Mouse (Mus musculus) adrenal gland, postnatal 10 days (tissue): ENCODE data around the gene Hspa1a. TPM values are rescaled to one million over a fixed set of nuclear protein-coding genes. Genes with fewer than 3 reads are reported as not detected.
A peak's percentile ranks its signal among the peaks of the same experiment; 100 is the strongest.
"Not testable (repeated sequence)": the region's sequence is repeated elsewhere in the genome, so short reads cannot be mapped to it uniquely, and the experiment has no call there.

Experiments used
- DNase-seq: peaks from one replicate; pipeline ENCODE4 v3.0.0; 2021; ENCODE audit warnings: mixed read lengths
- total RNA-seq, 2 experiments: library from RNA; stranded (reverse); gene quantifications; 2 replicates each; pipeline ENCODE4 v1.2.3; 2021

Hspa1a gene
- total RNA-seq, 2 experiments from 2014 or later = 7.3 to 13.6 TPM

DNA sequence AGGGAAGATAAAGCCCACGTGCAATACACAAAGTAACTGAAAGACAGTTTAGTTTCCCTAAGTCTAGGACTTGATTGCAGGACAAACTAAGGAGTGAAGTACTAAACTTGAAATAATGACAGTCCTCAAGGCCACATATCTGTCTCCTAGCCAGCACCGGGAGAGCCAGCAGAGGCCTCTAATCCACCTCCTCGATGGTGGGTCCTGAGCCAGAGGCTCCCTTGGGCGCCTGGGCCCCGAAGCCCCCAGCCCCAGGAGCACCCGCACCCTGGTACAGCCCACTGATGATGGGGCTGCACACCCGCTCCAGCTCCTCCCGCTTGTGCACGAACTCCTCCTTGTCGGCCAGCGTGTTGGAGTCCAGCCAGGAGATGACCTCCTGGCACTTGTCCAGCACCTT lies 2.1 kb downstream of the Hspa1a start, which contains the start of gene Gm20481:
Gene Gm20481, plus strand, starts transcription at position 91 of the 400 bp plus-strand sequence.
- not testable (repeated sequence) for DNase-seq

DNA sequence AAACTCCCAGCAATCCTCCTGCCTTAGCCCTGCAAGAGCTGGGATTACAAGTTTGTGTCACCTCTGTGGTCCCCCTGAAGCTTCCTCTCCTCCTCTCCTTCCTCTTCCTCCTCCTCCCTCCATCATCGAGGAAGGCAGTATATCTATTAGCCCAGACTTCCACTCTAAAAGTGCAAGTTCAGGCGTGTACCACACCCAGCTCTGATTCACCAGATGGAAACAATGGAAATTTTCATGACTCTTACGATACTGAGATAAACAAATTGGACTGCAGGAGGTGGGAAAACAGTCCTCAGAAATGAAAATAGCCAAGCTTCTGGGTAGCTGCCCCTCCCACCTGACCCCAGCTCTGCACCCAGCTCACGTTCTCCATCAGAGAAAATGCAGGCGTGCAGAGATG lies 6.3 kb downstream of the Hspa1a start:
- DNase-seq = no peak

DNA sequence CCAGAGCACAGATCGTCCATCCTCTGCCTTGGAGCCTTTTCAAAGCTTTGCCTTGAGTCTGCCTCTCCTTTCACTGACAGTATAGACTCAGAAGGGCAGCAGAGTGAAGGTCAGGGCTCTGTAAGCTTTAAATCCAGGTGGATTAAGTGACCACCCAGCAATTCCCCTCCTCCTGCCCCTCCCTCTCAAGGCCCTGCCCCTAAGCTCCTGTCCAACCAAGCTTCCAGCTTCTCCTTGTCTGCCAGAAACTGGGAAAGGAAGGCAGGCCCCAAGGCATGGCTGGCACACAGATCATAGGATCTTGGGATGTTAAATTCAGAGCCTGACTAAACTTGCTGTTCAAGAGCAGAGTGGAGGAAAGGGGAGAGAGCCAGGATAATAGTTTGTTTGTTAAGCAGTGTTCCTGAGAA lies 7.3 kb downstream of the Hspa1a start:
- no peak for DNase-seq

DNA sequence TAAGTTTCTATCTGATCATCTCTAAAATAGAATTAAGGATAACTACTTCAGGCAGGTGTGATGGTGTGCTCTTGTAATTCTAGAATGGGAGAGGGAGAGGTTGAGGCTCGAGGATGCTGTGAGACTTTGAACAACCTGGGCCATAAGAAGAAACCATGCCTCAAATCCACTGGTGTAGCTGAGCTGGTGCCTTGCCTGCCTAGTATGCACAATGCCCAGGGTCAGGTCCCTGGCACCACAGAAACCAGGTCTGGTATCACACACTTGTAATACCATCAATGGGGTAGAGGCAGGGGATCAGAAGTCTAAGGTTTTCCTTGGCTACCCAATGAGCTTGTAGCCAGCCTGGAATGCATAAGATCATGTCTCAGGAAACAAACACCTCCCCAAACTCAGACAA lies 9.1 kb downstream of the Hspa1a start:
- no peak for DNase-seq

DNA sequence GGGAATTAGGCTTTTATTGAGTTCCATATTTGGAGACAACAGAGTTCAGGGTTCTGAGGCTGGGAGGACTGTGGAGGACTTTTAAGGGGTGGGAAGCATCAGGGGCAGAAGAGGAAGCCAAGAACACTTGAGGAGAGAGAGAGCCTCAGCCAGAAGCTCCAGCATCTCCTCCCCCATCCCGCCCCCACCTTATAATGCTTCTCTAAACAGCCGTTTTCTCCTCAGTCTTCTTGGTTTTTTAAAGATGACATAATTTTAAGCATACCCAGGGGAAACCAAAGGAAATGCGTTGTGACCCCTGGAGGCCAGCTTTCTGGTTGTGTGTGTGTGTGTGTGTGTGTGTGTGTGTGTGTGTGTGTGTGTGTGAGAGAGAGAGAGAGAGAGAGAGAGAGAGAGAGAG lies 9.8 kb downstream of the Hspa1a start:
- no peak for DNase-seq

DNA sequence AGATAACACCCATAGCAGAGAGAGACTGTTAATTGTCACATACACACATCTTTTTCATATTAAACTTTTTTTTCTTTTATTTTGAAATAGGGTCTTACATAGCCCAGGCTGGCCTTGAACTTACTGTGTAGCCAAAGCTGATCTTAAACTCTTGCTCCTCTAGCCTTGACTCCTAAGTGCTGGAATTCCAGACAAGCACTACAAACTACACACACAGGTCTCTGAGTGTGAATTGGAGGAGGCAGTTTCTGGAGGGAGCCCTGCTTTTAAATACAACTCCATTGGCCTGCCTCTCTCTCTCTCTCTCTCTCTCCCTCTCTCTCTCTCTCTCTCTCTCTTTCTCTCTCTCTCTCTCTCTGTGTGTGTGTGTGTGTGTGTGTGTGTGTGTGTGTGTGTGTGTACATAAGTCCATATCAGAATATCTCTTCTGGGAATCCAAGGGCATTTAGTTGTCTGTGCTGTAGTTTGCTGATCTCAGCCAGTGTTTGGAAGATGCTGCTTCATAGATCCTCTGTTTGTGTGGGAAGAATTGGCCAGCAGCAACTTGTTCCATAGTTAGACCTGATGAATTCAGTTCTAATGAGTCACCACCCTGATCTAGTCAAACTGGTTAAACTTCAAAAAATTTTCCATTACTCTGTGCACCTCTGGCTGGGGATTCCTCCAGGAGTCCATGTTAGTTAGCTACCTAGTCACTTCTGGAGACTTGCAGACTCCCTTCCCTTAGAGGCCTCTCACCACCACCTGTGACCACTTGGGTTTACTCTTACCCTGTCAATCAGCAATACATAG lies 11.1 kb downstream of the Hspa1a start:
- DNase-seq = no peak

DNA sequence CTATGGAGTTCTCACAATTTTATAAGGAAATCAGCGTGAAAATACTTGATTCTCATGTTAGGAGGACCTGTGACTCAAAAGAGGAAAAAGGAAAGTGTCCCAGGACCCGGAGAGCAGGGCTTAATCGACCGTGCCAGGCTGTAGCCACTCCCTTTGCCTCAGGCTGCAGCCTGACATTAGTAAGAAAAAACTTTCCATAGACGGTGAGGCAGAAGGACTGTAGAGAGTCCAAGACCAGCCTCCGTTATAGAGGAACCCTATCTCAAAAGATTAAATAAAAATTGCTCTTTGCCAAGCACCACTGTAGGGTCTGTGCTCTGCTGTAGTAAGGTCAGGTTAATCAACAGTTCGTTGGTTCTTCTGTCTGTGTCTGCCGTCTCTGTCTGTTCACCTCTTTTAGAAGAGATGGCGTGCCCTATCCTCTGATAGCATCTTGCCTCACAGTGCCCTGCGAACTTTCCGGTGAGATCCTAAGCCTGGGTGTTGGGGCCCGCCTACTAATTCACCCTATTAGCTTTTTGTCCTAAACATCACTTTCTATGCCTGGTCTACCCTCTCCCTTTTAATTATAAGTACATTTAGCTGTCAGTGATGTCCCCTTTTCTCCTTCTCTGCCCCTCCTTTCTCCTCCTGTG lies 12.0 kb downstream of the Hspa1a start:
- peak; percentile 53 for DNase-seq

DNA sequence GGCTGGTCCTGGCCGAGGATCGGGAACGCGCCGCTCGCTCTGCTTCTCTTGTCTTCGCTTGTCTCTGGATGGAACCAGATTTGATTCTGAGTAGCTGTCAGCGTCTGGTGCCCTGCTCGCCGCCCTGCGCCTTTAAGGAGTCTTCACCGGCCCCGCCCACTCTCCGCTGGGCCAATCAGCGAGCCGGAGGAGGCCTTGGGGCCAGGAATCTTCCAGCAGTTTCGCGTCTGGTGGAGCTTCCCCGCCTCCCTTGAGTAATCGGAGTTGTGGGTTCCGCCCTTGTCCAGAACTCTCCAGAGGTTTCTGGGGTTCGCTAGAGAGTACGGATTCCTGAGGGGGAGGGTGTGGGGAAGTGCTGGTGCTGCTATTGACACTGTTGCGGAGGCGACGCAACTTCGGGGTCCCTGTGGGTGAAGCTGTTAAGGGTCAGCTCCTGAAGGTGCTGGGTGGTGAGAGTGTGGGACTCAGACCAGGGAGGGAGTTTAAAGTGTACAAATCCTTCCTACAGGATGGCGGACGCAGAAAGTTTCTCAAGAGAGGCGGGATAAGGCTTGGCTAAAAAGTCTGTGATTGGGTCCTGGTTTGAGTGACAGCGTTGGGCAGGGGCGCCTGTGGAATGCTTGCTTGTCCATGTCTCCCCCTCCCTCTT lies 12.7 kb downstream of the Hspa1a start, which contains the start of gene Hspa1b:
Gene Hspa1b, minus strand, starts transcription at position 109 of the 649 bp plus-strand sequence.
- peak; percentile 87 for DNase-seq

DNA sequence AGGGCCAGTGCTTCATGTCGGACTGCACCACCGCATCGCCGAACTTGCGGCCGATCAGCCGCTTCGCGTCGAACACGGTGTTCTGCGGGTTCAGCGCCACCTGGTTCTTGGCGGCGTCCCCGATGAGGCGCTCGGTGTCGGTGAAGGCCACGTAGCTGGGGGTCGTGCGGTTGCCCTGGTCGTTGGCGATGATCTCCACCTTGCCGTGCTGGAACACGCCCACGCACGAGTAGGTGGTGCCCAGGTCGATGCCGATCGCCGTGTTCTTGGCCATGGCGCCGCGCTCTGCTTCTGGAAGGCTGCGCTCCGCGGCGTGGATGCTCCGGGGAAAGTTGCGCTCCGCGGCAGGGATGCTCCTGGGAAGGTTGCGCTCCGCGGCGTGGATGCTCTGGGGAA lies 13.2 kb downstream of the Hspa1a start:
- not testable (repeated sequence) for DNase-seq

DNA sequence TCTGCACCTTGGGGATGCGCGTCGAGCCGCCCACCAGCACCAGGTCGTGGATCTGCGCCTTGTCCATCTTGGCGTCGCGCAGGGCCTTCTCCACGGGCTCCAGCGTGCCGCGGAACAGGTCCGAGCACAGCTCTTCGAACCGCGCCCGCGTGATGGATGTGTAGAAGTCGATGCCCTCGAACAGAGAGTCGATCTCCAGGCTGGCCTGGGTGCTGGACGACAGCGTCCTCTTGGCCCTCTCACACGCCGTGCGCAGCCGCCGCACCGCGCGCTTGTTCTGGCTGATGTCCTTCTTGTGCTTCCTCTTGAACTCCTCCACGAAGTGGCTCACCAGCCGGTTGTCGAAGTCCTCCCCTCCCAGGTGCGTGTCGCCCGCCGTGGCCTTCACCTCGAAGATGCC lies 14.0 kb downstream of the Hspa1a start:
- DNase-seq = not testable (repeated sequence)

DNA sequence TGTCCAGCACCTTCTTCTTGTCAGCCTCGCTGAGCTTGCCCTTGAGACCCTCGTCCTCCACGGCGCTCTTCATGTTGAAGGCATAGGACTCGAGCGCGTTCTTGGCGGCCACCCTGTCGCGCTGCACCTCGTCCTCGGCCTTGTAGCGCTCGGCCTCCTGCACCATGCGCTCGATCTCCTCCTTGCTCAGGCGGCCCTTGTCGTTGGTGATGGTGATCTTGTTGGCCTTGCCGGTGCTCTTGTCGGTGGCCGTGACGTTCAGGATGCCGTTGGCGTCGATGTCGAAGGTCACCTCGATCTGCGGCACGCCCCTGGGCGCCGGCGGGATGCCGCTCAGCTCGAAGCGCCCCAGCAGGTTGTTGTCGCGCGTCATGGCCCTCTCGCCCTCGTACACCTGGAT lies 14.7 kb downstream of the Hspa1a start:
- DNase-seq = not testable (repeated sequence)

DNA sequence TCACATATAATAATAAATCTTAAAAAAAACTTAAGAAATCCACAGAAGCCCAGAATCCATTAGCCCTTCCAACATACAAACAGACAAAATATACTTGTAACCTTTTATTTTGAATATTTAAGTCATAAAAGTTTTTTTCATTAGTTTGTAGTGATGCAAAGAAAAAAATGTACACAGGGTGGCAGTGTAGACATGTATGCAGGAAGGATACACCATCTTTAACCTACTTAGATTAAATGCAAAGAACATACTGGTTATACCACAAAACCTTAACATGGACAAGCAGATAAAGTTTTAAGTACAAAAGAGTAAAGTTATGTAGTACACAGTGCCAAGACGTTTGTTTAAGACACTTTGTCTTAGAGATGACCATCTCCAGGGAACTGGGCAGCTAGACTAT lies 15.6 kb downstream of the Hspa1a start:
- no peak for DNase-seq

DNA sequence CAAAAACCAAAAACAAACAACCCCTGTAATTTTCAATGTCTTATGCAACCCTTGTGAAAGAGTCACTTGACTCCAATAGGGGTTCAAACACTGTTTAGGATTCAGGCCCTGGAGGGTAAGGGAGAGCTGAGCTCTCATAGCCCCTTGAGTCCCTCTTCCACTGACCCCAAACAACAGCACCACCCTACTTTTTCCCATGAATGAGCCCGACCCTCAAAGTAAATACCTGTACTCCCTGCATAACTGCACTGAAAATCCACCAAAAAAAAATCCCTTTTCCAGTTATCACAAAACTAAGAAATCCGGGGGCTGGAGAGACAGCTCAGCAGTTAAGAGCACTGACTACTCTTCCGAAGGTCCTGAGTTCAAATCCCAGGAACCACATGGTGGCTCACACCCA lies 16.1 kb downstream of the Hspa1a start:
- DNase-seq = no peak

DNA sequence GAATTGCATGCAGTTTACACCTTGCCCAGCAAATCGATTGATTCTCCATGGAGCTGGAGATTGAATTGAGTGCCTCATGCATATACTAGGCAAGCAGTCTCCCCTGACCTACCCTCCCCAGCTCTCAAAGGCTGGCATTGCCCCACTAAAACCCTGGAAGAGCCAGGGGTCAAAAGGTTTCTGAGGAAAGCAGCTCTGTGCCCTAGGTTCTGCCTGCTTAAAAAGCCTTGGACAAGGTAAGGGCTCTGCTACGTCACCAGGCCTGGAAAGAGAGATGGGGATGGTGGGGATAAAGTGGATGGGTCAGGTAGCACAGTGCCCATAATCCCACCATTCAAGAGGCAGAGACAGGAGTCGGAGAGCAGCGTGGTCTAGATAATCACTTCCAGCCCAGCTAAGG lies 17.1 kb downstream of the Hspa1a start:
- no peak for DNase-seq

DNA sequence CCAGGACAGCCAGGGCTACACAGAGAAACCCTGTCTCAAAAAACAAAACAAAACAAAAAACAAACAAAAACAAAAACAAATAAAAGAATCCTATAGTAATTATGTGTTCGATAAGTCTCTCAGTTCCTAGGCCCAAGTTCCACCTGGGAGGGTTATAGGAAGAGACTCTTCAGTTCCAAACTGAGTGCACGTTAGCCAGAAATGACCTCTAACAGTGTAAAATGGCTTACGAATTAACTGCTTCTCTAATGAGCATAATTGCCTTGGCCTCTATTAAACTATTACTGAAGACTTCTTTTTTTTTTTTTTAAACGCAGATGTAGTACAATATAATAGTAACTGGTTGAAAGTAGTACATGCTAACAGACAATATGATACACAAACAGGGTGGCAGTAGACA lies 18.1 kb downstream of the Hspa1a start:
- no peak for DNase-seq

DNA sequence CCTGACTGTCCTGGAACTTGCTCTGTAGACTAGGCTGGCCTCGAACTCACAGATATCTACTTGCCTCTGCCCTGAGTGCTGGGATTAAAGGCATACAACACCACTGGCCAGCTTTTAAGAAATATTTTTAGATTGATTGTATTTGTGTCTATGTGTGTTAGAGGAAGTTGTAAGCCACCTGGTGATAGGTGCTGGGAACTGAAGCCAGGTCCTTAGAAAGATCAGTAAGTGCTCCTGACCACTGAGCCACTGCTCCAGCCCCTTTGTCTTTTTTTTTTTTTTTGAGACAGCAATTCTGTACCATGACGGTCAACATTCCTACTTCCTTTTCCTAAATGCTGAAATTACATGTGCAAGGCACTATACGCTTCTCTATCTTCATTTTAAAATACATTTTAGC lies 18.7 kb downstream of the Hspa1a start:
- DNase-seq = no peak

DNA sequence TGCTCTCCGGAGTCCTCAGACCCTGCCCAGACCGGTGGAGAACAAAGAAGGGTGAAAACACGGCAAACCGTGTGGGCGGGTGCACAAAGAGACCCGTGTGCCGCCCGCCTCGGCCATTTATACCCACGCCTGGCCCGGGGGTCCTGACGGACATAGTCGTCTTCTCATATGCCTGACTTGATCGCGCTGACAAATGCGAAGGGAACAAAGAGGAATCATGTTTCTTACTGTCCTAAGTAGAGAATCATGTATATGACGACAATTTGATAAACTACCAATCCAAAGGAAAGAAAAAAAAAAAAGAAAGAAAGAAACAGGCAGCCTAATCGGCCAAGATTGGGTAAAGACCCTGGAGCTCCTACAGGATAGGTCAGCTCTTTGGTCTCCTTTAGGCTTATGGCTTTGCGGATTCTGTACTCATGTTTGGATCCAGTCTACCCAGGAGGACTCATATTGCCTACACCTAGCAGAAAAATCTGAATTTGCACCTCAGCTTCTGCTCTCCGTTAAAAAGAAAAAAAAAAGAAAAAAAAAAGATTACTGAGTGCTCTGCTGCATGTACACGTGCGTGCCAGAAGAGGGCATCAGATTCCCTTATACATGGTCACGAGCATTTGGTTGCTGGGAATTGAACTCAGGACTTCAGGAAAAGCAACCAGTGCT lies 19.4 kb downstream of the Hspa1a start:
- peak; percentile 88 for DNase-seq

DNA sequence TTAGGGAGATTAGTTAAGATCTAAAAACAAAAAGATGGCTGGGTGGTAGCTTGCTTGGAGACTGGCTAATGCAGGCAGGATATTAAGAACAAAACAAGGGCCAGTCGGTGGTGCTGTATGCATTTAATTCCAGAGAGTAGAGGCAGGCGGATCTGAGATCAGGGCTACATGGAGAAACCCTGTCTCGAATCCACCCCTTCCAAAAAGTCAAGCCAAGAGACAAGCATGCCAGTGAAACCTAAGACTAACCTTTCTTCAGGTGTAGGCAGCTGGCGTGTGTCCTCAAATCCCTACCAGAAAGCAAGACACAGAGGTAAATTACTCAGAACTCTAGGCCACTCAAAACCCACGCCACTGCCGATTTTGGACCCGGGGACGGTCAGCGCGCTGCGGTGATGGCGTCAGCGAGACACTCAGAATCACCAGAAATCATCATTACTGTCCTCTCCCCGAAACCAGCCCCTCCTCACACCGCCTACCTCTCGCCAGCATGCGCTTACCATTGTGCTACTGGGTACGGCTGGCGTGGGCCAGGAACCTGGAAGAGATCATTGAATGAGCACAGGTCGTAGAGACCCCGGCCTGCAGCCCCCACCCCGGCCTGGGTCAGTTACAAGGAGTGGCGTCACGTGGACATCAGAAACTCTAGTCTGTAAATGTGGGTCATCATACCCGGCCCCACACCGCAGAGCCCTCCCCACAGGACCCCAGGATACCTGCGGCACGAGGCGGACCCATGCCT lies 20.1 kb downstream of the Hspa1a start:
- DNase-seq = no peak

DNA sequence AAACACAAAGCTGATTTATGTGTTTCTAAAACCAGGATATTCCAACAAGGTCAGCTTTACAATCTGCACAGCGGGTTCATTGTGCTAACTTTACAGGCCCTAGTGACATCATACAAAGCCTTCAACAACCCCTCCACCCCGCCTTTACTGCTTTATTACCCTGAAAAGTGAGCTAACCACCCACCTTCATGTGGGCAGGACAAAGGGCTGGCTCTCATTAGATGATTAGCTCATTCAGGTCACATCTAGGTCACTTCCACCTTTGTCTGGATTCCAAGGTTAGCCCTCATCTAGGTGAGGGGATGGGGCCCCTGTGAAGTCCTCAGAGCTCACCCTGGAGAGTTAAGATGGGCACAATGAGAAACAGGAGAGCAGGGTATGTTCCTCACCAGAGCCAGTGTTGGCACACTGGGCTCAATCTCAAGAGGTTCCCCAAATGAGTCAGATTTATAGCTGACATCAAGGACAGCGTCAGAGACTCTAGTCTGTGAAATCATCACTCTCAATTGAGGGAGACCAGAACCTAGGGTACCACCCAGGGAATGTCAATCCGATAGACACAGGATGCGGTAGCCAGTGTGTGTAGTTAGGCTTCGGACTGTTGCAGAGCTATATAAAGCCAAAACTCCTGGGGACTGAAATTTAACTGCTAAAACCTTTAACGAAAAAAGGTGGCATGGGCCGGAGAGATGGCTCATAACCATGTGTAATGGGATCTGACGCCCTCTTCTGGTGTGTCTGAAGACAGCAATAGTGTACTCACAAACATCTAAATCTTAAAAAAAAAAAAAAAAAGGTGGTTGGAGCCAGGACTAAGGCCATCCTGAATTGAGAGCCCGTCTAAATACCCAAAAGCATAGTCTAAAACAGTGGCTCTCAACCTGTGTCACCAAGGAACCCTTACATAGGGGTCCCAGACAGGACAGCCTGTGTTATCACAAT lies 21.2 kb downstream of the Hspa1a start:
- no peak for DNase-seq

DNA sequence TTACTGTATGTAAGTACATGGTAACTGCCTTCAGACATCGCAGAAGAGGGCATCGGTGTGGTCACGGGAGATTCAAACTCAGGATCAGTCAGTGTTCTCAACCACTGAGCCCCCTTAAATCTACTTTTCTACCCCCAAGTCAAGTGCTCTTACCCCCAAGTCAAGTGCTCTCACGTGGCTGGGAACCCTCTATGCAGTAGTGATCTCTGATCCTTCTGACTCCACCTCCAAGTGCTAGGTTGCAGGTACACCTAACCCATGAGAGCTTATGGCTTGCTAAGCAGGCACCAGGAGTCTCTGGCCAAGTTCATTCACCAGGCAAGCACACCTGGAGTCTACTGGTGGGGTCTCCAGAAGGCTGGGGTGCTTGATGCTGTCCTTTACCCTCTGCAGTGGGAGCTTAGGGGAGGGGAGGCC lies 22.4 kb downstream of the Hspa1a start:
- DNase-seq = no peak
